Comparison of ENCODE assay signal across 16 mouse cellular contexts in genomic region chr8:105455218-105455617, GRCm38 (mm10). TPM values are rescaled to one million over a fixed set of nuclear protein-coding genes. Genes with fewer than 3 reads are reported as not detected.
DNase-seq lines count a peak whose midpoint lies in the region; ATAC-seq and TF ChIP-seq lines count a peak whose summit lies in the region.
"Had no signal": no experiment of that assay in that cellular context is flagged by ENCODE, and none has a peak within 500 bp of the region (broad histone marks: within the 10 kb centered on the region; RNA-seq: fewer than 3 reads in every experiment).

No protein-coding gene starts in this region.

- peak overlapping the region; percentile 25 to 57 for H3K4me3 ChIP-seq in MEL (ENCODE audit: control insufficient read depth in 1 of 2, insufficient read depth in 1 of 2, low read depth in 2 of 2, low read length in 2 of 2)
- H3K4me3 ChIP-seq in brown adipose tissue, adult 24 weeks (ENCODE audit: insufficient read depth, low read depth, low read length) = no peak overlapping the region
- H3K4me3 ChIP-seq in liver, embryonic 11.5 days (ENCODE audit: low read depth, low read length) = no peak overlapping the region
- no peak overlapping the region for H3K4me3 ChIP-seq in kidney, adult 2 months (ENCODE audit: insufficient read depth, low read depth, low read length)
- H3K4me3 ChIP-seq: embryonic facial prominence, embryonic 10.5 days; forebrain, embryonic 10.5 days; heart, embryonic 10.5 days; neural tube, embryonic 15.5 days had no signal

- H3K79me2 ChIP-seq in MEL (ENCODE audit: control insufficient read depth, insufficient read depth, low read length, poor library complexity) = no peaks in the 10 kb centered on the region

- peak; percentile 9 to 40; a peak in 2 of 4 replicates for TF ChIP-seq EP300 in MEL (IDR thresholded peaks at IDR 0.05; ENCODE audit: low read depth in 1 of 2, low read length in 2 of 2)

- H3K27ac ChIP-seq in MEL (ENCODE audit: control insufficient read depth, low read depth, low read length) = peak overlapping the region; percentile 58
- H3K27ac ChIP-seq in brown adipose tissue, adult 24 weeks (replicated peaks; ENCODE audit: low read depth, low read length) = 0 out of 2 replicates have a peak overlapping the region, but pooled peaks have one; percentile 3
- no peak overlapping the region for H3K27ac ChIP-seq in liver, embryonic 11.5 days (ENCODE audit: low read depth, low read length)
- no peak overlapping the region for H3K27ac ChIP-seq in kidney, adult 2 months (ENCODE audit: insufficient read depth, low read depth, low read length)
- H3K27ac ChIP-seq: embryonic facial prominence, embryonic 10.5 days; forebrain, embryonic 10.5 days; heart, embryonic 10.5 days; kidney, postnatal 0 days; neural tube, embryonic 15.5 days had no signal

- no peak for TF ChIP-seq RAD21 in MEL (IDR thresholded peaks at IDR 0.05; ENCODE audit: low read depth, low read length)

- no peak for ATAC-seq in liver, embryonic 11.5 days (replicated peaks; ENCODE audit: low FRiP score)
- peak; percentile 74 for ATAC-seq in megakaryocyte progenitor cell, adult 5-6 weeks (replicated peaks; ENCODE audit: poor library complexity)

- peak in 1 of 2 experiments; percentile 37; a peak in 1 of 4 replicates for TF ChIP-seq POLR2A in MEL (IDR thresholded peaks at IDR 0.05; ENCODE audit: control insufficient read depth in 1 of 2, insufficient read depth in 1 of 2, low read depth in 1 of 2, low read length in 2 of 2, poor library complexity in 1 of 2)
- TF ChIP-seq POLR2A in kidney, adult 2 months (IDR thresholded peaks at IDR 0.05; ENCODE audit: low read depth, low read length) = no peak

- WGBS in liver, embryonic 11.5 days = 20% methylated on average over 10 of the region's 10 CpGs
- 62% methylated on average over 10 of the region's 10 CpGs for WGBS in kidney, adult 2 months

- H3K4me1 ChIP-seq in MEL (ENCODE audit: control insufficient read depth in 1 of 2, insufficient read depth in 2 of 2, low read length in 2 of 2) = peaks cover 7 to 12% of the 10 kb centered on the region in 2 experiments
- H3K4me1 ChIP-seq in brown adipose tissue, adult 24 weeks (ENCODE audit: control insufficient read depth, insufficient read depth, insufficient read length, low read length) = no peaks in the 10 kb centered on the region; the same call in 1 of the 2 replicates
- no peaks in the 10 kb centered on the region for H3K4me1 ChIP-seq in liver, embryonic 11.5 days (replicated peaks; ENCODE audit: control insufficient read depth, insufficient read depth, low read length)
- no peaks in the 10 kb centered on the region for H3K4me1 ChIP-seq in kidney, adult 2 months (ENCODE audit: control insufficient read depth, insufficient read depth, low read length)

- H3K36me3 ChIP-seq in MEL (ENCODE audit: control insufficient read depth in 1 of 2, insufficient read depth in 2 of 2, low read length in 2 of 2) = peaks cover 0 to 13% of the 10 kb centered on the region in 2 experiments; a peak in 2 of 4 replicates
- H3K36me3 ChIP-seq in liver, embryonic 11.5 days (ENCODE audit: control insufficient read depth, insufficient read depth, low read length) = no peaks in the 10 kb centered on the region
- H3K36me3 ChIP-seq in kidney, adult 2 months (ENCODE audit: control insufficient read depth, insufficient read depth, low read length) = no peaks in the 10 kb centered on the region
- H3K36me3 ChIP-seq: embryonic facial prominence, embryonic 10.5 days; forebrain, embryonic 10.5 days; heart, embryonic 10.5 days; neural tube, embryonic 15.5 days had no signal

- H3K4me2 ChIP-seq in liver, embryonic 11.5 days = peak overlapping the region; percentile 44
- H3K4me2 ChIP-seq: neural tube, embryonic 15.5 days had no signal

- peaks cover 0 to 4% of the 10 kb centered on the region in 2 experiments; a peak in 3 of 4 replicates for H3K27me3 ChIP-seq in MEL (ENCODE audit: control insufficient read depth in 1 of 2, insufficient read depth in 2 of 2, low read length in 2 of 2)
- peaks cover 5% of the 10 kb centered on the region; the same call in 1 of the 2 replicates for H3K27me3 ChIP-seq in liver, embryonic 11.5 days (replicated peaks; ENCODE audit: control insufficient read depth, insufficient read depth, low read length)
- no peaks in the 10 kb centered on the region for H3K27me3 ChIP-seq in kidney, adult 2 months (replicated peaks; ENCODE audit: control insufficient read depth, insufficient read depth, low read length)
- H3K27me3 ChIP-seq: neural tube, embryonic 15.5 days had no signal

- no peaks in the 10 kb centered on the region for H3K9me3 ChIP-seq in MEL (replicated peaks; ENCODE audit: insufficient read depth, low read length)
- no peaks in the 10 kb centered on the region for H3K9me3 ChIP-seq in liver, embryonic 11.5 days (ENCODE audit: control insufficient read depth, low read length)
- H3K9me3 ChIP-seq: embryonic facial prominence, embryonic 10.5 days; forebrain, embryonic 10.5 days; heart, embryonic 10.5 days; neural tube, embryonic 15.5 days had no signal

- peak overlapping the region; percentile 60 for H3K9ac ChIP-seq in MEL (ENCODE audit: control insufficient read depth, low read depth, low read length, poor library complexity, severe bottlenecking)
- H3K9ac ChIP-seq in liver, embryonic 11.5 days (ENCODE audit: low read depth, low read length) = peak overlapping the region; percentile 8; the same call in 1 of the 2 replicates
- H3K9ac ChIP-seq: neural tube, embryonic 15.5 days had no signal

- TF ChIP-seq CTCF in MEL (IDR thresholded peaks at IDR 0.05 in 2 of 3, conservative IDR thresholded peaks at IDR 0.05 in 1 of 3; ENCODE audit: control insufficient read depth in 1 of 3, insufficient read depth in 1 of 3, low read depth in 2 of 3, low read length in 3 of 3, poor library complexity in 1 of 3, severe bottlenecking in 1 of 3) = no peak
- TF ChIP-seq CTCF in kidney, adult 2 months (conservative IDR thresholded peaks at IDR 0.05; ENCODE audit: insufficient read depth, insufficient read length, low read depth, low read length) = no peak

- peak; percentile 89 for DNase-seq in MEL (ENCODE audit: low read depth, low spot score)
- DNase-seq in liver, embryonic 11.5 days (ENCODE audit: low spot score) = no peak
- DNase-seq in urinary bladder, adult 18-20 months (ENCODE audit: low spot score in 2 of 2) = no peak
- no peak for DNase-seq in urinary bladder, postnatal 14 days (ENCODE audit: low spot score)
- no peak for DNase-seq in kidney, adult 2 months
- DNase-seq: adrenal gland, adult 2 months; heart, postnatal 4 days; layer of hippocampus, adult 9-11 months had no signal

TF ChIP-seq in MEL, 35 proteins besides CTCF, POLR2A, EP300 and RAD21 (continues in another document):
- TF ChIP-seq RCOR1 (IDR thresholded peaks at IDR 0.05; ENCODE audit: low read depth, low read length) = peak; percentile 35; the same call in 1 of the 2 replicates
- TF ChIP-seq MXI1 (IDR thresholded peaks at IDR 0.05; ENCODE audit: low read depth, low read length) = no peak
- TF ChIP-seq MEF2A (IDR thresholded peaks at IDR 0.05; ENCODE audit: extremely low read depth, insufficient replicate concordance, low read depth, low read length, poor library complexity, severe bottlenecking) = no peak
- peak; percentile 94 for TF ChIP-seq ZNF384 (IDR thresholded peaks at IDR 0.05; ENCODE audit: low read depth, low read length)
- no peak; the same call in 1 of the 2 replicates for TF ChIP-seq BHLHE40 (IDR thresholded peaks at IDR 0.05; ENCODE audit: borderline replicate concordance, low read depth, low read length)
- TF ChIP-seq TBP (IDR thresholded peaks at IDR 0.05; ENCODE audit: low read depth, low read length) = peak; percentile 86

RNA-seq across cellular contexts. Expression of gene Tppp3, which starts 16.1 kb away (rescaled TPM):
- total RNA-seq in MEL (2012; rRNA removed) = 0.42 and 0.81 TPM in 2 replicates
- 1 to 10 TPM in 1 of 2 experiments, not detected in 1; 1.7 TPM for polyA plus RNA-seq in MEL (2012; ENCODE audit: insufficient read depth in 1 of 2, insufficient read length in 2 of 2, low read depth in 1 of 2, low replicate concordance in 2 of 2, missing spikeins in 1 of 2)
- polyA plus RNA-seq in brown adipose tissue, adult 24 weeks (2012; ENCODE audit: insufficient read depth, insufficient read length, missing spikeins) = 29.6 and 45.2 TPM in 2 replicates
- polyA plus RNA-seq in liver, embryonic 11.5 days (2014; fragmentation: Nextera tagmentation; extraction: Ambion mirVana) = 3.1 and 3.2 TPM in 2 replicates
- 0.27 TPM in 1 of 2 replicates, not detected in the other for total RNA-seq in megakaryocyte progenitor cell, adult 5-6 weeks (2015)
- 0.57 and 2.4 TPM in 2 replicates for total RNA-seq in megakaryocyte progenitor cell, adult 5-6 weeks (2017)
- polyA plus RNA-seq in kidney, adult 2 months (2012; rRNA removed) = 11.9 and 19.3 TPM in 2 replicates

RNA-seq across cellular contexts. Expression of gene Zdhhc1, which starts 41.5 kb away (rescaled TPM):
- total RNA-seq in MEL (2012; rRNA removed) = 4.7 and 4.9 TPM in 2 replicates
- polyA plus RNA-seq in MEL (2012; ENCODE audit: insufficient read depth in 1 of 2, insufficient read length in 2 of 2, low read depth in 1 of 2, low replicate concordance in 2 of 2, missing spikeins in 1 of 2) = 10 to 100 TPM in 1 of 2 experiments, not detected in 1; 11.5 TPM
- 8.7 and 10.2 TPM in 2 replicates for polyA plus RNA-seq in brown adipose tissue, adult 24 weeks (2012; ENCODE audit: insufficient read depth, insufficient read length, missing spikeins)
- 6.4 and 8.9 TPM in 2 replicates for polyA plus RNA-seq in liver, embryonic 11.5 days (2014; fragmentation: Nextera tagmentation; extraction: Ambion mirVana)
- total RNA-seq in megakaryocyte progenitor cell, adult 5-6 weeks (2015) = 4.8 and 5.7 TPM in 2 replicates
- total RNA-seq in megakaryocyte progenitor cell, adult 5-6 weeks (2017) = 2.7 and 5.0 TPM in 2 replicates
- polyA plus RNA-seq in kidney, adult 2 months (2012; rRNA removed) = 47.6 and 57.7 TPM in 2 replicates

RNA-seq across cellular contexts. Expression of gene Lrrc36, which starts 41.8 kb away (rescaled TPM):
- total RNA-seq in MEL (2012; rRNA removed) = not detected in 2 replicates
- polyA plus RNA-seq in MEL (2012; ENCODE audit: insufficient read depth in 1 of 2, insufficient read length in 2 of 2, low read depth in 1 of 2, low replicate concordance in 2 of 2, missing spikeins in 1 of 2) = under 1 TPM in 1 of 2 experiments, not detected in 1; 0.06 TPM
- 0.88 and 1.0 TPM in 2 replicates for polyA plus RNA-seq in brown adipose tissue, adult 24 weeks (2012; ENCODE audit: insufficient read depth, insufficient read length, missing spikeins)
- 0.19 TPM in 1 of 2 replicates, not detected in the other for polyA plus RNA-seq in liver, embryonic 11.5 days (2014; fragmentation: Nextera tagmentation; extraction: Ambion mirVana)
- total RNA-seq in megakaryocyte progenitor cell, adult 5-6 weeks (2015) = 0.30 TPM in 1 of 2 replicates, not detected in the other
- total RNA-seq in megakaryocyte progenitor cell, adult 5-6 weeks (2017) = 0.91 and 1.2 TPM in 2 replicates
- polyA plus RNA-seq in kidney, adult 2 months (2012; rRNA removed) = 0.33 and 0.45 TPM in 2 replicates
- polyA plus RNA-seq: heart, embryonic 10.5 days; limb, embryonic 11.5 days had no signal

RNA-seq across cellular contexts. Expression of gene Kctd19, which starts 41.9 kb away (rescaled TPM):
- not detected in 2 replicates for total RNA-seq in MEL (2012; rRNA removed)
- not detected for polyA plus RNA-seq in MEL (2012; ENCODE audit: insufficient read depth in 1 of 2, insufficient read length in 2 of 2, low read depth in 1 of 2, low replicate concordance in 2 of 2, missing spikeins in 1 of 2)
- polyA plus RNA-seq in brown adipose tissue, adult 24 weeks (2012; ENCODE audit: insufficient read depth, insufficient read length, missing spikeins) = not detected in 2 replicates
- polyA plus RNA-seq in liver, embryonic 11.5 days (2014; fragmentation: Nextera tagmentation; extraction: Ambion mirVana) = not detected in 2 replicates
- not detected in 2 replicates for total RNA-seq in megakaryocyte progenitor cell, adult 5-6 weeks (2015)
- 0.12 TPM in 1 of 2 replicates, not detected in the other for total RNA-seq in megakaryocyte progenitor cell, adult 5-6 weeks (2017)
- polyA plus RNA-seq in kidney, adult 2 months (2012; rRNA removed) = 0.08 and 0.17 TPM in 2 replicates
- total RNA-seq: adrenal gland, adult 2 months; heart, postnatal 4 days had no signal
- polyA plus RNA-seq: forebrain, embryonic 10.5 days; heart, embryonic 10.5 days; kidney, postnatal 0 days; limb, embryonic 11.5 days; neural tube, embryonic 15.5 days had no signal

Comparison
In these comparisons a context has a peak if more than half of its experiments do, and no peak if none do; other contexts are left out.
1. H3K27ac ChIP-seq: peak in MEL (single experiment) and brown adipose tissue, adult 24 weeks (single experiment); none in liver, embryonic 11.5 days (single experiment) and kidney, adult 2 months (single experiment).
2. H3K4me3 ChIP-seq: peak in MEL (2 of 2); none in brown adipose tissue, adult 24 weeks (single experiment), liver, embryonic 11.5 days (single experiment) and kidney, adult 2 months (single experiment).